Mouse (Mus musculus): ENCODE results near the gene Lsm7. TPM values are rescaled to one million over a fixed set of nuclear protein-coding genes. Genes with fewer than 3 reads are reported as not detected.

Gene Lsm7
- polyA plus RNA-seq, 1 experiment = 135 TPM

GRCm38 (mm10) chr10:80901409-80902272 is 46.6 kb upstream of the Lsm7 start:
- no peak overlapping the region for H3K4me3 ChIP-seq (ENCODE audit: low read depth, low read length)
- H3K36me3 ChIP-seq (ENCODE audit: control insufficient read depth, insufficient read depth, low read length, poor library complexity, severe bottlenecking) = no peaks in the 10 kb centered on the region
- no peaks in the 10 kb centered on the region for H3K27me3 ChIP-seq (ENCODE audit: control insufficient read depth, insufficient read depth, low read length, poor library complexity, severe bottlenecking)
- H3K4me1 ChIP-seq (ENCODE audit: control insufficient read depth, insufficient read depth, low read length) = peaks cover 2% of the 10 kb centered on the region
- H3K9ac ChIP-seq (ENCODE audit: low read depth, poor library complexity, severe bottlenecking) = no peak overlapping the region
- no peak for TF ChIP-seq CTCF (IDR thresholded peaks at IDR 0.05; ENCODE audit: low read depth, low read length)
- TF ChIP-seq EP300 (IDR thresholded peaks at IDR 0.05; ENCODE audit: insufficient read depth, low read depth, low read length) = no peak
- TF ChIP-seq POLR2A (IDR thresholded peaks at IDR 0.05; ENCODE audit: insufficient read depth, low read length) = no peak
- H3K27ac ChIP-seq (ENCODE audit: insufficient read depth, low read length) = no peak overlapping the region
- H3K9me3 ChIP-seq (replicated peaks; ENCODE audit: control insufficient read depth, insufficient read depth, low read length, poor library complexity, severe bottlenecking) = no peaks in the 10 kb centered on the region

GRCm38 (mm10) chr10:80900318-80901247 is 45.6 kb upstream of the Lsm7 start, which contains the start of gene Timm13:
Gene Timm13 (minus strand): TSS chr10:80900969.
- Histone ChIP-seq H3K4me3 (ENCODE audit: low read depth, low read length) (peak within 1 kb of the TSS; percentile 68), H3K4me1 (ENCODE audit: control insufficient read depth, insufficient read depth, low read length) (peaks cover 2% of the 10 kb centered on the region), H3K27ac (ENCODE audit: insufficient read depth, low read length) (peak within 1 kb of the TSS; percentile 6), H3K9ac (ENCODE audit: low read depth, poor library complexity, severe bottlenecking) (peak within 1 kb of the TSS; percentile 67), H3K36me3 (ENCODE audit: control insufficient read depth, insufficient read depth, low read length, poor library complexity, severe bottlenecking) (no peaks in the 10 kb centered on the region), H3K9me3 (replicated peaks; ENCODE audit: control insufficient read depth, insufficient read depth, low read length, poor library complexity, severe bottlenecking) (no peaks in the 10 kb centered on the region), H3K27me3 (ENCODE audit: control insufficient read depth, insufficient read depth, low read length, poor library complexity, severe bottlenecking) (no peaks in the 10 kb centered on the region)
- TF ChIP-seq POLR2A (IDR thresholded peaks at IDR 0.05; ENCODE audit: insufficient read depth, low read length) (no peak), EP300 (IDR thresholded peaks at IDR 0.05; ENCODE audit: insufficient read depth, low read depth, low read length) (no peak), CTCF (IDR thresholded peaks at IDR 0.05; ENCODE audit: low read depth, low read length) (no peak)

- Histone ChIP-seq H3K9me3 (replicated peaks; ENCODE audit: control insufficient read depth, insufficient read depth, low read length, poor library complexity, severe bottlenecking) (no peaks in the 10 kb centered on the region), H3K4me1 (ENCODE audit: control insufficient read depth, insufficient read depth, low read length) (peaks cover 2% of the 10 kb centered on the region), H3K27ac (ENCODE audit: insufficient read depth, low read length) (peak overlapping the region; percentile 1; the same call in 1 of the 2 replicates), H3K27me3 (ENCODE audit: control insufficient read depth, insufficient read depth, low read length, poor library complexity, severe bottlenecking) (no peaks in the 10 kb centered on the region), H3K36me3 (ENCODE audit: control insufficient read depth, insufficient read depth, low read length, poor library complexity, severe bottlenecking) (no peaks in the 10 kb centered on the region), H3K4me3 (ENCODE audit: low read depth, low read length) (peak overlapping the region; percentile 68), H3K9ac (ENCODE audit: low read depth, poor library complexity, severe bottlenecking) (peak overlapping the region; percentile 67)
- TF ChIP-seq POLR2A (IDR thresholded peaks at IDR 0.05; ENCODE audit: insufficient read depth, low read length) (no peak), EP300 (IDR thresholded peaks at IDR 0.05; ENCODE audit: insufficient read depth, low read depth, low read length) (no peak), CTCF (IDR thresholded peaks at IDR 0.05; ENCODE audit: low read depth, low read length) (no peak)
These were observed 44.7 kb upstream of the Lsm7 start for GRCm38 (mm10) chr10:80899591-80900317.

GRCm38 (mm10) chr10:80899074-80899473 is 44.1 kb upstream of the Lsm7 start:
- H3K36me3 ChIP-seq (ENCODE audit: control insufficient read depth, insufficient read depth, low read length, poor library complexity, severe bottlenecking) = no peaks in the 10 kb centered on the region
- TF ChIP-seq POLR2A (IDR thresholded peaks at IDR 0.05; ENCODE audit: insufficient read depth, low read length) (no peak), CTCF (IDR thresholded peaks at IDR 0.05; ENCODE audit: low read depth, low read length) (no peak), EP300 (IDR thresholded peaks at IDR 0.05; ENCODE audit: insufficient read depth, low read depth, low read length) (no peak)
- no peaks in the 10 kb centered on the region for H3K27me3 ChIP-seq (ENCODE audit: control insufficient read depth, insufficient read depth, low read length, poor library complexity, severe bottlenecking)
- H3K4me1 ChIP-seq (ENCODE audit: control insufficient read depth, insufficient read depth, low read length) = peaks cover 2% of the 10 kb centered on the region
- H3K9me3 ChIP-seq (replicated peaks; ENCODE audit: control insufficient read depth, insufficient read depth, low read length, poor library complexity, severe bottlenecking) = no peaks in the 10 kb centered on the region
- no peak overlapping the region for H3K27ac ChIP-seq (ENCODE audit: insufficient read depth, low read length)
- H3K4me3 ChIP-seq (ENCODE audit: low read depth, low read length) = no peak overlapping the region
- no peak overlapping the region for H3K9ac ChIP-seq (ENCODE audit: low read depth, poor library complexity, severe bottlenecking)

- H3K27ac ChIP-seq (ENCODE audit: insufficient read depth, low read length) = no peak overlapping the region
- H3K9ac ChIP-seq (ENCODE audit: low read depth, poor library complexity, severe bottlenecking) = peak overlapping the region; percentile 4; the same call in 1 of the 2 replicates
- TF ChIP-seq POLR2A (IDR thresholded peaks at IDR 0.05; ENCODE audit: insufficient read depth, low read length) = no peak
- no peak for TF ChIP-seq EP300 (IDR thresholded peaks at IDR 0.05; ENCODE audit: insufficient read depth, low read depth, low read length)
- no peak for TF ChIP-seq CTCF (IDR thresholded peaks at IDR 0.05; ENCODE audit: low read depth, low read length)
- peak overlapping the region; percentile 47 for H3K4me3 ChIP-seq (ENCODE audit: low read depth, low read length)
- no peaks in the 10 kb centered on the region for H3K27me3 ChIP-seq (ENCODE audit: control insufficient read depth, insufficient read depth, low read length, poor library complexity, severe bottlenecking)
- peaks cover 2% of the 10 kb centered on the region for H3K4me1 ChIP-seq (ENCODE audit: control insufficient read depth, insufficient read depth, low read length)
- H3K9me3 ChIP-seq (replicated peaks; ENCODE audit: control insufficient read depth, insufficient read depth, low read length, poor library complexity, severe bottlenecking) = no peaks in the 10 kb centered on the region
- no peaks in the 10 kb centered on the region for H3K36me3 ChIP-seq (ENCODE audit: control insufficient read depth, insufficient read depth, low read length, poor library complexity, severe bottlenecking)
These were observed 43.0 kb upstream of the Lsm7 start for GRCm38 (mm10) chr10:80897861-80898510.

Measured in ES-Bruce4 (cell line).